Mouse (Mus musculus) midbrain, postnatal 0 days (tissue): ENCODE measurements around the gene Zscan26. TPM values are rescaled to one million over a fixed set of nuclear protein-coding genes. Genes with fewer than 3 reads are reported as not detected.

Experiments
- ATAC-seq: fragments of 200-750 bp; cut with Nextera tagmentation; 2 replicates; pipeline ENCODE4 v1.8.0; 2017; ENCODE audit warnings: moderate number of reproducible peaks, mild to moderate bottlenecking, moderate TSS enrichment, moderate library complexity; ENCODE audit not compliant: low FRiP score
- DNase-seq: peaks from one replicate; pipeline ENCODE4 v3.0.0-alpha.2; 2015; ENCODE audit warnings: low spot score
- H3K27ac ChIP-seq: fragments of 300-500 bp; sonication (generic); 2 replicates; pipeline ENCODE4 v1.5.1; 2014; ENCODE audit warnings: low read depth, mild to moderate bottlenecking, low read length, mixed read lengths
- H3K27me3 ChIP-seq: fragments of 300-500 bp; sonication (generic); 2 replicates; pipeline ENCODE4 v1.6.1; 2014; ENCODE audit warnings: low read length, control low read depth, mixed read lengths; ENCODE audit not compliant: insufficient read depth
- H3K36me3 ChIP-seq: fragments of 300-500 bp; sonication (generic); 2 replicates; pipeline ENCODE4 v1.6.1; 2014; ENCODE audit warnings: low read length, control low read depth, mixed read lengths; ENCODE audit not compliant: insufficient read depth
- H3K4me1 ChIP-seq: fragments of 300-500 bp; sonication (generic); 2 replicates; pipeline ENCODE4 v1.6.1; 2014; ENCODE audit warnings: mild to moderate bottlenecking, control low read depth, antibody characterized with exemption, low read length, mixed read lengths; ENCODE audit not compliant: insufficient read depth
- H3K4me2 ChIP-seq: fragments of 300-500 bp; sonication (generic); 2 replicates; pipeline ENCODE4 v1.6.1; 2014; ENCODE audit warnings: low read depth, mild to moderate bottlenecking, low read length, mixed read lengths; ENCODE audit not compliant: poor library complexity, severe bottlenecking
- H3K4me3 ChIP-seq: fragments of 300-500 bp; sonication (generic); 2 replicates; pipeline ENCODE4 v1.5.1; 2014; ENCODE audit warnings: low read depth, mild to moderate bottlenecking, low read length, moderate library complexity
- H3K9ac ChIP-seq: fragments of 300-500 bp; sonication (generic); replicated peaks from 2 replicates; pipeline ENCODE4 v1.6.1; 2014; ENCODE audit warnings: mild to moderate bottlenecking, low read length, moderate library complexity, mixed read lengths; ENCODE audit not compliant: poor library complexity, severe bottlenecking
- H3K9me3 ChIP-seq: fragments of 300-500 bp; sonication (generic); 2 replicates; pipeline ENCODE4 v1.6.1; 2016; ENCODE audit warnings: low read length, control low read depth
- CTCF ChIP-seq: IDR thresholded peaks from 2 replicates; pipeline ENCODE4 v1.5.1; 2016; ENCODE audit warnings: antibody characterized with exemption, mild to moderate bottlenecking
- WGBS: fragments of 180-500 bp; shearing (Covaris S2); extraction: QIAGEN DNeasy Blood & Tissue Kit; methylation state at CpG from one replicate; pipeline ENCODE4 v1.1.7; 2014; 5-methylcytosine and 5-hydroxymethylcytosine counted together
- microRNA counts: library from miRNA; unstranded; fragments of <30 nt; microRNA quantifications from one replicate; lab custom pipeline; 2015
- microRNA-seq: library from miRNA; unstranded; fragments of <30 nt; microRNA quantifications from one replicate; pipeline ENCODE4, GENCODE M21; 2016; ENCODE audit warnings: borderline number of aligned reads
- polyA plus RNA-seq: library from polyadenylated mRNA; unstranded; fragments of >200 nt; fragmentation: Nextera tagmentation; extraction: Ambion mirVana; gene quantifications from 2 replicates; pipeline ENCODE4 v1.2.1, GENCODE M21; 2015
- total RNA-seq: library from RNA; depleted of rRNA; stranded (reverse); fragments of >200 nt; gene quantifications from 2 replicates; pipeline ENCODE4 v1.2.3, GENCODE M21; 2014; rRNA removed

The Zscan26 gene
- total and polyA plus RNA-seq, 2 experiments from 2014 or later = 19.4 to 22.6 TPM

DNA sequence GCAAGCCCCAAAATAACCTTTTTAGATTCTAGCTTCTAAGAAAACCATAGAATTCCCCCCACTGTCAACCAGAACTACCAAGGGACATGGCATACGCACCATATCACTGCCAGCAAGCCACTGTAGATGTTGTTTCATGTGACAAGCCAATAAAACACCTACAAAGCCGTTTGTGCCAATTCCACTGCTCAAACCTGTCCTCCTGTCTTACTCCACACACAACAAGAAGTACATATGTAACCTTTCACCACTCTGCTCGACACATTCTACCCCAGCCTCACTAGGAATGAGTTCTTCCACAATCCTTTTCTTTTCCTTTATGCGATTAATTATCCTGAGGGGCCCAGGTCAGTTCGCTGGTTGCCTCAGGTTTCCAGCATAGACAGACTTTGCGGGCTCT is 57.9 kb downstream of the Zscan26 start:
- WGBS = 93% methylated on average over 6 of the region's 6 CpGs

DNA sequence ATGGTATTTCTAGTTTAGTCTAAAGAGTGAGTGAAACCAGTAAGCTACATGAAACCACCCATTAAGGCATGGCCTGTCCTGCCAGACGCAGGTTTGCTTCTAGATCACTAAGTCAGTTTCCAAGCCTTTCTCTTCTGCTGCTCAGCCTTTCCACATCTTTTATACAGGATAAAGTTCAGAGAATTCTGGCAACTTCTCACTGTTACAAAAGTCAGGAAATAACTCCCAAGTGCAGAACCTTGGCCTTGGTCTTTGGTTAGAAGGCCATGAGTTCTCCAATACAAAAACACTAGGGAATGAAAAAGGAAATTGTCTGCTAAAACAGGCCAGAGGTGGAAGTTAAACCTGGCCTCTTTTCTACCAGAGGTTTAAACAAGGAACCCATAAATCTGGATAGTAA is 58.3 kb downstream of the Zscan26 start:
- TF ChIP-seq CTCF = no peak
- H3K27me3 ChIP-seq = no peaks in the 10 kb centered on the region
- H3K36me3 ChIP-seq = peaks cover 36% of the 10 kb centered on the region

More for the DNA sequence above, 57.9 kb downstream of the Zscan26 start:
- Histone ChIP-seq H3K9me3 (no peaks in the 10 kb centered on the region), H3K4me1 (0 out of 2 replicates have a peak, but pooled peaks cover 4% of the 10 kb centered on the region), H3K4me3 (no peak overlapping the region), H3K27ac (no peak overlapping the region), H3K27me3 (no peaks in the 10 kb centered on the region), H3K9ac (no peak overlapping the region), H3K36me3 (peaks cover 32% of the 10 kb centered on the region), H3K4me2 (no peak overlapping the region)
- TF ChIP-seq CTCF = no peak
- DNase-seq (no peak), ATAC-seq (no peak)

More for the DNA sequence above, 58.3 kb downstream of the Zscan26 start:
- no peak overlapping the region for H3K27ac ChIP-seq
- H3K4me1 ChIP-seq = 0 out of 2 replicates have a peak, but pooled peaks cover 4% of the 10 kb centered on the region
- H3K4me2 ChIP-seq = no peak overlapping the region
- 92% methylated on average over 1 of the region's 1 CpGs for WGBS
- no peak overlapping the region for H3K9ac ChIP-seq
- no peak for ATAC-seq
- DNase-seq = no peak
- H3K9me3 ChIP-seq = no peaks in the 10 kb centered on the region
- no peak overlapping the region for H3K4me3 ChIP-seq

MicroRNA genes within 50 kb of the gene (microRNA counts, 519-probe panel; counts per million panel counts)
- 528 counts per million, percentile 58 among the panel's probes with 10 or more counts for microRNA mmu-miR-1896 (lab: Ali Mortazavi, UCI)

Small RNA genes lying within 50 kb of the gene (microRNA-seq; reads per million reads assigned to microRNA genes)
- not detected for gene Mir1896
- gene Mir6942 = not detected

Other genes with a start within 250 kb of the Zscan26 start
- gene Gpx5, start 161.0 kb downstream of the Zscan26 start, total RNA-seq = not detected in 2 replicates
- gene Gpx5, start 161.0 kb downstream of the Zscan26 start, polyA plus RNA-seq = not detected in 2 replicates
- not detected in 2 replicates for gene Gpx6, start 141.6 kb downstream of the Zscan26 start, total RNA-seq
- gene Gpx6, start 141.6 kb downstream of the Zscan26 start, polyA plus RNA-seq = 0.26 and 0.58 TPM in 2 replicates
- not detected in 2 replicates for gene Olfr1367, start 106.8 kb downstream of the Zscan26 start, total RNA-seq
- gene Olfr1367, start 106.8 kb downstream of the Zscan26 start, polyA plus RNA-seq = not detected in 2 replicates
- 5.0 and 6.4 TPM in 2 replicates for gene Zscan12, start 90.9 kb downstream of the Zscan26 start, total RNA-seq
- gene Zscan12, start 90.9 kb downstream of the Zscan26 start, polyA plus RNA-seq = 7.2 and 7.8 TPM in 2 replicates
- gene Zkscan3, start 51.0 kb downstream of the Zscan26 start, total RNA-seq = 32.9 and 40.4 TPM in 2 replicates
- gene Zkscan3, start 51.0 kb downstream of the Zscan26 start, polyA plus RNA-seq = 37.9 and 40.4 TPM in 2 replicates
- 2.8 and 3.3 TPM in 2 replicates for gene Pgbd1, start 12.7 kb downstream of the Zscan26 start, total RNA-seq
- 1.9 TPM in 2 replicates for gene Pgbd1, start 12.7 kb downstream of the Zscan26 start, polyA plus RNA-seq
- 0.19 and 0.60 TPM in 2 replicates for gene Nkapl, start 14.8 kb upstream of the Zscan26 start, total RNA-seq
- 2.0 and 2.5 TPM in 2 replicates for gene Nkapl, start 14.8 kb upstream of the Zscan26 start, polyA plus RNA-seq
- 7.8 and 10.0 TPM in 2 replicates for gene Zkscan4, start 25.2 kb upstream of the Zscan26 start, total RNA-seq
- gene Zkscan4, start 25.2 kb upstream of the Zscan26 start, polyA plus RNA-seq = 6.7 and 6.9 TPM in 2 replicates
- gene Gm10065, start 25.7 kb upstream of the Zscan26 start, total RNA-seq = not detected in 2 replicates
- not detected in 2 replicates for gene Gm10065, start 25.7 kb upstream of the Zscan26 start, polyA plus RNA-seq
- 0.22 and 0.28 TPM in 2 replicates for gene AK157302, start 41.5 kb upstream of the Zscan26 start, total RNA-seq
- gene AK157302, start 41.5 kb upstream of the Zscan26 start, polyA plus RNA-seq = 0.49 and 0.74 TPM in 2 replicates
- gene Gm11273, start 47.7 kb upstream of the Zscan26 start, total RNA-seq = 6.7 and 16.8 TPM in 2 replicates
- 6.4 and 10.6 TPM in 2 replicates for gene Gm11273, start 47.7 kb upstream of the Zscan26 start, polyA plus RNA-seq
- 6.9 and 10.6 TPM in 2 replicates for gene Zkscan8, start 77.4 kb upstream of the Zscan26 start, total RNA-seq
- 1.4 and 1.9 TPM in 2 replicates for gene Zkscan8, start 77.4 kb upstream of the Zscan26 start, polyA plus RNA-seq
- gene Olfr1366, start 89.1 kb upstream of the Zscan26 start, total RNA-seq = not detected in 2 replicates
- gene Olfr1366, start 89.1 kb upstream of the Zscan26 start, polyA plus RNA-seq = 0.05 and 0.12 TPM in 2 replicates
- not detected in 2 replicates for gene Olfr1535, start 106.2 kb upstream of the Zscan26 start, total RNA-seq
- gene Olfr1535, start 106.2 kb upstream of the Zscan26 start, polyA plus RNA-seq = 0.07 and 0.10 TPM in 2 replicates
- gene Olfr1364, start 128.0 kb upstream of the Zscan26 start, total RNA-seq = not detected in 2 replicates
- gene Olfr1364, start 128.0 kb upstream of the Zscan26 start, polyA plus RNA-seq = not detected in 2 replicates
- not detected in 2 replicates for gene Olfr1362, start 160.3 kb upstream of the Zscan26 start, total RNA-seq
- gene Olfr1362, start 160.3 kb upstream of the Zscan26 start, polyA plus RNA-seq = not detected in 2 replicates
- gene Olfr11, start 188.8 kb upstream of the Zscan26 start, total RNA-seq = not detected in 2 replicates
- not detected in 2 replicates for gene Olfr11, start 188.8 kb upstream of the Zscan26 start, polyA plus RNA-seq
- gene Olfr1361, start 209.7 kb upstream of the Zscan26 start, total RNA-seq = not detected in 2 replicates
- not detected in 2 replicates for gene Olfr1361, start 209.7 kb upstream of the Zscan26 start, polyA plus RNA-seq
- gene Olfr1360, start 223.7 kb upstream of the Zscan26 start, total RNA-seq = not detected in 2 replicates
- gene Olfr1360, start 223.7 kb upstream of the Zscan26 start, polyA plus RNA-seq = not detected in 2 replicates
- gene Olfr1359, start 244.4 kb upstream of the Zscan26 start, total RNA-seq = not detected in 2 replicates
- not detected in 2 replicates for gene Olfr1359, start 244.4 kb upstream of the Zscan26 start, polyA plus RNA-seq